ENCODE assay signal across 7 mouse cellular contexts in the genomic region with DNA sequence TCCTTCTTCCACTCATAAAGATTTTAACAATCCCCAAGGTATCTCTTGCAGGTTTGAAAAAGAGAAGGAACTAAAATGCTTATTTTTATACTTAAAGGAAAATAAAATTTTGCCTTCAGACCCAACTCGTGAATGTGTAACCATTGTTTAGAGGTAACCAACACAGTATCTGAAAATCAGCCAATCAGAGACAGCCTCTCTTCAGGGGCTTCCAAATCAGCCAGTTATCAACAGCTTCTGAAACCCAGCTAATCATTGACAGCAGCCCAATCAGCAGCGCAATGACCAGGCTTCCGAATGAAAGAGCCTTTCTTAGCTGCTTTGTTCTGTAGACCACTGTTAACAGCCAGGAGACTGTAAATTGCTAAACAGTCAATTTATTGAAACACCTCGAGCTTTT.
DNase-seq lines count a peak whose midpoint lies in the region; ATAC-seq lines count a peak whose summit lies in the region.

No protein-coding gene starts in this region.

- DNase-seq in c-Kit-positive CD71-positive TER-119-negative erythroid progenitor cells, embryonic 14.5 days (ENCODE audit: low read depth): peak; percentile 59
- DNase-seq in embryo, embryonic 11 days: peak; percentile 87
- DNase-seq in kidney, postnatal 10 days: peak; percentile 79
- peak; percentile 32 for DNase-seq in liver
- DNase-seq in natural killer cell, adult 2 months (ENCODE audit: low spot score in 2 of 2): peak; percentile 5 to 24
- DNase-seq in thymus, postnatal 0 days (ENCODE audit: low spot score): no peak

- WGBS in heart, embryonic 13.5 days: 21% methylated on average over 4 of the region's 4 CpGs

- H3K27me3 ChIP-seq in heart, embryonic 13.5 days (replicated peaks): no peaks in the 10 kb centered on the region

- H3K4me1 ChIP-seq in heart, embryonic 13.5 days: peaks cover 61% of the 10 kb centered on the region

- no peaks in the 10 kb centered on the region for H3K9me3 ChIP-seq in heart, embryonic 13.5 days

- no peak overlapping the region for H3K9ac ChIP-seq in heart, embryonic 13.5 days

- H3K4me2 ChIP-seq in heart, embryonic 13.5 days: peak overlapping the region; percentile 72

- peaks cover 22% of the 10 kb centered on the region for H3K36me3 ChIP-seq in heart, embryonic 13.5 days

- H3K27ac ChIP-seq in heart, embryonic 13.5 days (replicated peaks): no peak overlapping the region

- H3K4me3 ChIP-seq in heart, embryonic 13.5 days: peak overlapping the region; percentile 97; the same call in 1 of the 2 replicates

- ATAC-seq in heart, embryonic 13.5 days (ENCODE audit: extremely low read depth, insufficient number of reproducible peaks, low FRiP score, low TSS enrichment): no peak
